Mouse (Mus musculus): ENCODE data around the gene Klhl2. TPM values are rescaled to one million over a fixed set of nuclear protein-coding genes. Genes with fewer than 3 reads are reported as not detected.

Klhl2 gene
- total and polyA plus RNA-seq, 2 experiments from 2014 or later, result 31.4 to 44.8 TPM

- no peaks in the 10 kb centered on the region for H3K9me3 ChIP-seq (ENCODE audit: low read length)
- no peaks in the 10 kb centered on the region for H3K27me3 ChIP-seq (ENCODE audit: insufficient read depth, low read length)
- no peak overlapping the region for H3K9ac ChIP-seq (replicated peaks; ENCODE audit: low read length, poor library complexity, severe bottlenecking)
- no peak overlapping the region for H3K4me3 ChIP-seq (ENCODE audit: low read depth, low read length)
- ATAC-seq (ENCODE audit: low FRiP score) (no peak), DNase-seq (ENCODE audit: low spot score) (no peak)
- H3K4me1 ChIP-seq (ENCODE audit: insufficient read depth, low read length), result no peaks in the 10 kb centered on the region
- no peak overlapping the region for H3K4me2 ChIP-seq (ENCODE audit: low read depth, low read length, poor library complexity, severe bottlenecking)
- no peak overlapping the region for H3K27ac ChIP-seq (ENCODE audit: low read depth, low read length)
- WGBS, result 93% methylated on average over 1 of the region's 1 CpGs
- no peaks in the 10 kb centered on the region for H3K36me3 ChIP-seq (ENCODE audit: insufficient read depth, low read length)
- no peak for TF ChIP-seq CTCF (IDR thresholded peaks at IDR 0.05)
Observed at GRCm38 (mm10) chr8:64703191-64703590, 146.6 kb downstream of the Klhl2 start.

GRCm38 (mm10) chr8:64692651-64693201 lies 157.1 kb downstream of the Klhl2 start, which contains the start of gene Cpe:
Gene Cpe (minus strand): TSS chr8:64693054.
- 1% methylated on average over 50 of the region's 54 CpGs for WGBS
- peak; percentile 96 for ATAC-seq (ENCODE audit: low FRiP score)
- TF ChIP-seq CTCF (IDR thresholded peaks at IDR 0.05), result peak; percentile 83

GRCm38 (mm10) chr8:64691591-64692401 lies 158.0 kb downstream of the Klhl2 start:
- Histone ChIP-seq H3K4me3 (ENCODE audit: low read depth, low read length) (peak overlapping the region; percentile 81), H3K9ac (replicated peaks; ENCODE audit: low read length, poor library complexity, severe bottlenecking) (peak overlapping the region; percentile 96), H3K27me3 (ENCODE audit: insufficient read depth, low read length) (no peaks in the 10 kb centered on the region), H3K27ac (ENCODE audit: low read depth, low read length) (peak overlapping the region; percentile 100), H3K36me3 (ENCODE audit: insufficient read depth, low read length) (no peaks in the 10 kb centered on the region), H3K9me3 (ENCODE audit: low read length) (no peaks in the 10 kb centered on the region), H3K4me1 (ENCODE audit: insufficient read depth, low read length) (0 out of 2 replicates have a peak, but pooled peaks cover 9% of the 10 kb centered on the region), H3K4me2 (ENCODE audit: low read depth, low read length, poor library complexity, severe bottlenecking) (peak overlapping the region; percentile 60)
- ATAC-seq (ENCODE audit: low FRiP score), result peak; percentile 20; the same call in 1 of the 2 replicates
- DNase-seq (ENCODE audit: low spot score), result peak; percentile 46
- WGBS, result 2% methylated on average over 16 of the region's 16 CpGs
- no peak for TF ChIP-seq CTCF (IDR thresholded peaks at IDR 0.05)

More at GRCm38 (mm10) chr8:64692651-64693201, 157.1 kb downstream of the Klhl2 start, which contains the start of gene Cpe:
- 0 out of 2 replicates have a peak, but pooled peaks cover 9% of the 10 kb centered on the region for H3K4me1 ChIP-seq (ENCODE audit: insufficient read depth, low read length)
- H3K9ac ChIP-seq (replicated peaks; ENCODE audit: low read length, poor library complexity, severe bottlenecking), result peak within 1 kb of the TSS; percentile 96
- DNase-seq (ENCODE audit: low spot score), result peak; percentile 91
- H3K4me2 ChIP-seq (ENCODE audit: low read depth, low read length, poor library complexity, severe bottlenecking), result peak within 1 kb of the TSS; percentile 60
- no peaks in the 10 kb centered on the region for H3K36me3 ChIP-seq (ENCODE audit: insufficient read depth, low read length)
- no peaks in the 10 kb centered on the region for H3K9me3 ChIP-seq (ENCODE audit: low read length)
- H3K27ac ChIP-seq (ENCODE audit: low read depth, low read length), result peak within 1 kb of the TSS; percentile 100
- peak within 1 kb of the TSS; percentile 81 for H3K4me3 ChIP-seq (ENCODE audit: low read depth, low read length)
- no peaks in the 10 kb centered on the region for H3K27me3 ChIP-seq (ENCODE audit: insufficient read depth, low read length)

- Histone ChIP-seq H3K4me3 (ENCODE audit: low read depth, low read length) (peak overlapping the region; percentile 81), H3K9me3 (ENCODE audit: low read length) (no peaks in the 10 kb centered on the region), H3K27ac (ENCODE audit: low read depth, low read length) (no peak overlapping the region; the same call in 1 of the 2 replicates), H3K36me3 (ENCODE audit: insufficient read depth, low read length) (no peaks in the 10 kb centered on the region), H3K27me3 (ENCODE audit: insufficient read depth, low read length) (no peaks in the 10 kb centered on the region), H3K4me1 (ENCODE audit: insufficient read depth, low read length) (0 out of 2 replicates have a peak, but pooled peaks cover 9% of the 10 kb centered on the region), H3K4me2 (ENCODE audit: low read depth, low read length, poor library complexity, severe bottlenecking) (peak overlapping the region; percentile 60), H3K9ac (replicated peaks; ENCODE audit: low read length, poor library complexity, severe bottlenecking) (peak overlapping the region; percentile 96)
- DNase-seq (ENCODE audit: low spot score), result peak; percentile 35
- 26% methylated on average over 6 of the region's 6 CpGs for WGBS
- TF ChIP-seq CTCF (IDR thresholded peaks at IDR 0.05), result no peak
- ATAC-seq (ENCODE audit: low FRiP score), result no peak
Observed at GRCm38 (mm10) chr8:64690845-64691244, 159.0 kb downstream of the Klhl2 start.

- Histone ChIP-seq H3K36me3 (ENCODE audit: insufficient read depth, low read length) (no peaks in the 10 kb centered on the region), H3K9ac (replicated peaks; ENCODE audit: low read length, poor library complexity, severe bottlenecking) (peak overlapping the region; percentile 96; the same call in 1 of the 2 replicates), H3K4me3 (ENCODE audit: low read depth, low read length) (peak overlapping the region; percentile 81), H3K4me2 (ENCODE audit: low read depth, low read length, poor library complexity, severe bottlenecking) (peak overlapping the region; percentile 60), H3K27ac (ENCODE audit: low read depth, low read length) (no peak overlapping the region; the same call in 1 of the 2 replicates), H3K27me3 (ENCODE audit: insufficient read depth, low read length) (no peaks in the 10 kb centered on the region), H3K9me3 (ENCODE audit: low read length) (no peaks in the 10 kb centered on the region), H3K4me1 (ENCODE audit: insufficient read depth, low read length) (0 out of 2 replicates have a peak, but pooled peaks cover 9% of the 10 kb centered on the region)
- DNase-seq (ENCODE audit: low spot score), result no peak
- 56% methylated on average over 6 of the region's 6 CpGs for WGBS
- no peak for ATAC-seq (ENCODE audit: low FRiP score)
- TF ChIP-seq CTCF (IDR thresholded peaks at IDR 0.05), result no peak; the same call in 1 of the 2 replicates
Observed at GRCm38 (mm10) chr8:64690306-64690705, 159.5 kb downstream of the Klhl2 start.

Other genes starting within 250 kb of the Klhl2 start
- gene Cpe, start 157.0 kb downstream of the Klhl2 start, total RNA-seq (2014; rRNA removed), result 974 and 976 TPM in 2 replicates
- 1,518 and 1,519 TPM in 2 replicates for gene Cpe, start 157.0 kb downstream of the Klhl2 start, polyA plus RNA-seq (2015; fragmentation: Nextera tagmentation; extraction: Ambion mirVana)
- gene Msmo1, start 116.2 kb downstream of the Klhl2 start, total RNA-seq (2014; rRNA removed), result 97.3 and 97.8 TPM in 2 replicates
- gene Msmo1, start 116.2 kb downstream of the Klhl2 start, polyA plus RNA-seq (2015; fragmentation: Nextera tagmentation; extraction: Ambion mirVana), result 113 and 132 TPM in 2 replicates
- gene Tmem192, start 97.2 kb upstream of the Klhl2 start, total RNA-seq (2014; rRNA removed), result 9.9 and 20.2 TPM in 2 replicates
- gene Tmem192, start 97.2 kb upstream of the Klhl2 start, polyA plus RNA-seq (2015; fragmentation: Nextera tagmentation; extraction: Ambion mirVana), result 39.9 and 41.2 TPM in 2 replicates
- gene Trim75, start 137.8 kb upstream of the Klhl2 start, total RNA-seq (2014; rRNA removed), result not detected in 2 replicates
- gene Trim75, start 137.8 kb upstream of the Klhl2 start, polyA plus RNA-seq (2015; fragmentation: Nextera tagmentation; extraction: Ambion mirVana), result 0.05 and 0.16 TPM in 2 replicates
- gene Trim61, start 168.5 kb upstream of the Klhl2 start, total RNA-seq (2014; rRNA removed), result not detected in 2 replicates
- gene Trim61, start 168.5 kb upstream of the Klhl2 start, polyA plus RNA-seq (2015; fragmentation: Nextera tagmentation; extraction: Ambion mirVana), result 0.15 TPM in 1 of 2 replicates, not detected in the other
- gene Trim60, start 168.6 kb upstream of the Klhl2 start, total RNA-seq (2014; rRNA removed), result not detected in 2 replicates
- gene Trim60, start 168.6 kb upstream of the Klhl2 start, polyA plus RNA-seq (2015; fragmentation: Nextera tagmentation; extraction: Ambion mirVana), result not detected in 2 replicates
- not detected in 2 replicates for gene Apela, start 187.3 kb upstream of the Klhl2 start, total RNA-seq (2014; rRNA removed)
- gene Apela, start 187.3 kb upstream of the Klhl2 start, polyA plus RNA-seq (2015; fragmentation: Nextera tagmentation; extraction: Ambion mirVana), result 0.54 and 0.64 TPM in 2 replicates
- not detected in 2 replicates for gene Gm10663, start 225.0 kb upstream of the Klhl2 start, total RNA-seq (2014; rRNA removed)
- gene Gm10663, start 225.0 kb upstream of the Klhl2 start, polyA plus RNA-seq (2015; fragmentation: Nextera tagmentation; extraction: Ambion mirVana), result not detected in 2 replicates

Measured in midbrain, postnatal 0 days (tissue).